Mouse (Mus musculus) naive thymus-derived CD4-positive, alpha-beta T cell, adult 2 months (primary cell): ENCODE data around the gene Serhl.

ENCODE experiments used
- DNase-seq: peaks from one replicate; pipeline ENCODE4 v3.0.0-alpha.2; 2011; ENCODE audit warnings: low read depth

The Serhl gene

GRCm38 (mm10) chr15:83084022-83084640, 5.2 kb upstream of the Serhl start:
- peak; percentile 67 for DNase-seq

GRCm38 (mm10) chr15:83085901-83086300, 3.4 kb upstream of the Serhl start:
- DNase-seq = peak; percentile 80

DNA sequence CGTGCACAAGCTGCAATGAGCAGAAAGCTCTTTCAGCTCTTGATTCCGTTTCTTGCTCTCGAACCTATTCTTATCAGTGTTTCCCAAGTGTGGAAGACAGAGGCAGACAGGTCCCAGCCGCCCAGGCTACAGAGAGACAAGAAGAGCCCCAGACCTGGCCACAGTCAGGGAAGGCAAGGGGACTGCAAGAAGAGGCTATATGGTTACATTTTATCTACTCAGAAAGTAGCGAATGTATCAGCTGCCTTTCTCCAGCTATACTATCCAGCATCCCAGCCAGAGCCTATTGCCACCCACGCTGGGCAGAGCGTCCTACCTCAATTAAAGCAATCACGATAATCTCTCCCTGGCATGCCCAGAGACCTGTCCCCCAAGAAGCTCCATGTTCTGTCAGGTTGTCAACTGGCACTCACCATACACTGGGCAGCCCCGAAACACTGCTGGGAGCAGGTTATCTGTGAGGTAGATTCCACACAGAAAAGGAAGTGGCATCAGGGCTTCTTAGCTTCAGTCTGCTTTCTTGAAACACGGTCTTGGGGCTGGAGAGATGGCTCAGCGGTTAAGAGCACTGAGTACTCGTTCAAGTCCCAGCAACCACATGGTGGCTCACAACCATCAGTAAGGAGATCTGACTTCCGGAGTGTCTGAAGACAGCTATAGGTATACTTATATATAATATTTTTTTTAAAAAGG, 2.5 kb upstream of the Serhl start:
- no peak for DNase-seq

- no peak for DNase-seq
Observed at GRCm38 (mm10) chr15:83088495-83089428, 544 bp upstream of the Serhl start.

DNA sequence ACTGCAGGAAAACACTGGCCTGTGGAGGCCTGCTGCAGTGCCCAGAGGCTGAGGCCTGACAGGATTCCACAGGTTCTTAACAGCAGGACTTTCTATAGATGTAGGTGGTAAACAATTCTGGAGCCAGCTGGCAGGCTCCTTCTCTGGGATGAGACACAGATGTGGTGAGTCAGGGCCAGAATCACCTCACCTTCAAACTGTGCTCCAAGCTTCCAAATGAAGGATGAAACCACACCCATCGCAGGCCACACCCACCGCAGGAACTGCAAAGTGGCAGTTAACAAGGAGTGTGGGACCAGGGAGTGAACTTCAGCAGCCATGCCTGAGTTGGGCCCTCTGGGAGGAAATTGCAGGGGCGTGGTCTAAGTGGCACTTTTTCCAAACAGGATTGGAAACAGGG, 1.6 kb downstream of the Serhl start:
- no peak for DNase-seq

GRCm38 (mm10) chr15:83093687-83094086, 4.4 kb downstream of the Serhl start:
- DNase-seq = no peak

- peak; percentile 62 for DNase-seq
Observed at GRCm38 (mm10) chr15:83095950-83096349, 6.6 kb downstream of the Serhl start.

GRCm38 (mm10) chr15:83099533-83100331, 10.4 kb downstream of the Serhl start:
- DNase-seq = peak; percentile 91

- no peak for DNase-seq
Observed at GRCm38 (mm10) chr15:83100332-83100662, 11.0 kb downstream of the Serhl start.

DNA sequence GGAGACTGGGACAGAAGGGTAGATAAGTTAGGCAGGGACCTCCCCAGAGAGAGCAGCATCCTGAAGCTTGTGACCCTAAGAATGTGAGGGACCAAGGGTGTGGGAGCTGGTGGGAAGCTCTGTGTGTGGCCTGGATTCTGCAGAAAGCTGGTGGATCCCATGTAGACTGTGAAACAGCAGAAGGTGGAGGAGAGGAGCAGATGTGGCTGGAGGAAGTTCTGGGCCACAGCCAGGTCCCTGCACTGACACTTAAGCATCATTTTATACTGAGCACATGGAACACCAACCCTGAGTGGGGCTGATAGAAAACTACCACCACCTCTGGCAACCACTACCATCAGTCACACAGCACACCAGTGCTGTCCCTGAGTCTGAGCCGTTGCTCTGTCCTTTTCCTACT, 13.8 kb downstream of the Serhl start:
- DNase-seq = no peak

- no peak for DNase-seq
Observed at GRCm38 (mm10) chr15:83106426-83106825, 17.1 kb downstream of the Serhl start.

- DNase-seq = no peak
Observed at GRCm38 (mm10) chr15:83107814-83108213, 18.5 kb downstream of the Serhl start.

- no peak for DNase-seq
Observed at GRCm38 (mm10) chr15:83111290-83111689, 22.0 kb downstream of the Serhl start.

DNA sequence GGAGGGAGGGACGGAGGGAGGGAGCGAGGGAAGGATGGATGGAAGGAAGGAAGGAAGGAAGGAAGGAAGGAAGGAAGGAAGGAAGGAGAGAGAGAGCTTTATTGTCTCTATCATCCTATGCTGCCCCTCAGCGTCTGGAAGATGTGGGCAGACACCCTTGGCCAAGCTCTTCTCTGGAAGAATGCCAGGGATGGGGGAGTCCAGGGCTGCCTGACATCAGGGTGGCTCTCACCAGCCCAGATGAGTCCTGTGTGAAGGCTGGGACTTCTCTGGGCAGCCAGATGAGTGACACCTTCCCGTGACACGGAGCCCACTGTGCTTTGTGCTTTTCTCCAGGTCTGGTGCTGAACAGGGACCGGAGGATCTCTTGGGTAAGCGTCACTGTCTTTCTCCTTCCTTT, 22.6 kb downstream of the Serhl start:
- DNase-seq = no peak

- peak; percentile 64 for DNase-seq
Observed at GRCm38 (mm10) chr15:83112898-83113297, 23.6 kb downstream of the Serhl start.

GRCm38 (mm10) chr15:83114106-83114505, 24.8 kb downstream of the Serhl start:
- no peak for DNase-seq

DNA sequence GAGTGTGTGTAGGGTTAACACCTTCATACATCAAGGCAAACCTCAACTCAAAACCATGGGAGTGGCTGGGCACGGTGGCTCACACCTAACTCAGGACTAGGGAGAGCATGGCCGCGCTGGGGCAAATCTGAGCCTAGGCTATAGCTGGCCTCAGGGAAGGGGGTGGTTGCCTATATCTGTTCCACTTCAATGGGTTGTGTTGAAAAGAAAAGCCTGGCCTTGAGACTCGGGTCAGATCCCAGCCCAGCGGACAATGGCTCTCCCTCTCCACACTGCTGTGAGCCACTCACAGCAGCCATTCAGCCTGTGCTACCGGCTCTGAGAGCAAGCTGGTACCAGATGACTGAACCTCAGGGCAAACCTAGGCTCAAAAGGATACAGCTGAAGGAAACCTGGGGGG, 25.8 kb downstream of the Serhl start:
- DNase-seq = no peak

DNA sequence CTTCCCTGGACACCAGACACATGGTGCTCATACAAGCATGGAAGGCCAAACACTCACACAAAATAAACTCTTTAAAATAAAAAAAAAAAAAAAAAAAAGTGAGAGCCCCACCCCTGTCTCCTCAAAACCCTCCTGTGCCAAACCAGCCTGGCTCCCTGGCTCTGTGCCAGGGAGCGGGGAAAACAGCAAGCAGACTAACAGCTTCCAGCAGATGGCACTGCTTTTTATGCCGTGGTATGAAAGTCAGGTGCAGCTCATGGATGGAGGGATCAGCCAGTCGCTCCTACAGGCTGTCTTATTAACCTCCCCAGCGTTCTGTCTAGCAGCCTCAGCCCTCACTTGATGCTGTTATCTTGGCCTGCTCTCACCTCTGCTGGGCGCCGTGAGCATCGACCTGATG, 29.1 kb downstream of the Serhl start:
- no peak for DNase-seq

DNA sequence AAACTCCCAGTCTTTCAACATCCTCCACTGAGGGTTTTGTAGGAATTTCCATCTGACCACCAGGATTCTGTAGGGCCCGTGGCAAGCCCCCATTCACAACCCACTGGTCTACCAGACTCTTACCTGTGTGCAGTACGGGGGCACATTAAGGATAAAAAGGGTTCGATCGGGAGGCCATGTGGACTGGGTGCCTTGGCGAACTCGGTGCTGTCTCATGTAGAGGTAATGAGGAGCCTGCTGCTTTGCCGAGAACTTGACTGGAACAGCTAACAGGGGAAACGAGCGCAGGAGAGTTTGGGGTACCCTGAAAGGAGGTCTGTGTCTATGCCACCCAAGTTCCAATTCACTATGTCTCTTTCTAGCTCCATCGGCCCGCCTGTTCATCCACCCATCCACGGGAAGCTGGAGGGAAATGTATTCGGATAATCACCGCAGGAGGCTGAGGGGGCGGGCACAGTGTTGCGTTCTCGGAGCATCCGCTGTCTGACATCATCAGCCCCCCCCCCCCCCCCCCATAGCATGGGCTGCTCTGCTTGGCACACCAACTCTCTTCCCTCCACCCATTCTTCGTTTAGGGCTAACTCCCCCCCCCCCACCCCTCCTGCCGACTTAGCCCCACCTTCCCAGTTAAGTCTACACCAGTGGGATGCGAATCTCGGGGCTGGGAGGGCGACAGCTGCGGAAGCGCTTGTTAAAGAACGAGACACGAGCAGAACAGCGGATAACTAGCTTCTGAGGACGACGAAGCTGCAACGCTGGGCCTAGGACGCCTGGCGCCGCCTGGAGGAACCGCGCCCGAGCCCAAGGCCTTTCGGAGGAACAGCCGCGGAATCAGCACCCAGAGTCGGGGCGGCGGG, 32.6 kb downstream of the Serhl start:
- DNase-seq = peak; percentile 78

DNA sequence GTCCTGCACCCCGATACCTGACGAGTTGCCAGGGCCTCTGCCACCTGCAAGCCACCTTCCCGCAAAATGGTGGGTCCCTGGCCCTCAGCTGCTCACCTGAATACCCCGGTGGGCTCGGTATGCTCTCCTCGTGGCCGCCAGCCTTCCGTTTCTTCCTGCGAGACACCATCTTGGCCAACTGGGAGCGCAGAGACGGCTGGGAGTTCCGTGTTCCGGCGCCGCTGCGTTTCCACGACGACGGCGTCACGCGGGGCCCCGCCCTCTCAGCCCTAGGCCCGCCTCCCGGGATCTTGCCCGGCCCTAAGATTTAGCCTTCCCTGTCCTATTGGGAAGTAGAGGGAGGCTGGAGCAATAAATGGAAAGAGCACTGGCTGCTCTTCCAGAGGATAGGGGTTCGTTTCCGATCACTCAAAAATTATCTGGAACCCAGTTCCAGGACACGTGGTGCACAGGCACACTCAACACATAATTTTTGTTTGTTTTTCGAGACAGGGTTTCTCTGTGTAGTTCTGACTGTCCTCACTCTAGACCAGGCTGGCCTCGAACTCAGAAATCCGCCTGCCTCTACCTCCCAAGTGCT, 33.4 kb downstream of the Serhl start, which contains the start of gene Rrp7a:
Gene Rrp7a, minus strand, starts transcription at position 236 of the 580 bp plus-strand sequence.
- DNase-seq = peak; percentile 81

DNA sequence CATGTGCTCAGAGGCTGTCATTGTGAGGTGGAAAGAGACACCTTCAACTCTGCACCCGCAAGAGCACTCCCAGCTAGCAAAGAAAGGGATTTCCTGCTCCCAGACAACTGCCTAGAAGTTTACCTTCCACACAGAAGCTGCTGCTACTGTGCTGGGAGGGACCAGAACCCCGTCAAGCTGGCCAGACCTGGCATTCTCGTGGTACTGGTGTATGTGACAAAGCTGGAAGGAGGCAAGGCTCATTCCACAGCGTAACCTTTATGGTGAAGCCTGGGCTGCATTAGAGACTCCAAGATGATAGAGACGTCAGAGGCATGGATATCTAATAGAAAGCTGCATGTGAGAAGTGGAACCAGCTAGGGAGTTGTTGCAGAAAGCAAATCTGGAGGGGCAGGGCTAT, 35.3 kb downstream of the Serhl start:
- DNase-seq = no peak
